Mouse (Mus musculus): ENCODE measurements at regions not wholly inside any gene's neighbourhood (a gene's known extent, or its start where the extent isn't known, plus 50 kb on each side); places are given as distances from the start of the nearest gene placed in this dataset.

GRCm38 (mm10) chr14:76658952-76659502, 102.3 kb upstream of the Serp2 start:
- H3K4me1 ChIP-seq (ENCODE audit: control insufficient read depth, insufficient read depth, low read length), result peaks cover 23% of the 10 kb centered on the region
- 64% methylated on average over 15 of the region's 15 CpGs for WGBS
- H3K27ac ChIP-seq (ENCODE audit: low read length), result no peak overlapping the region

GRCm38 (mm10) chr14:76657784-76658610, 101.3 kb upstream of the Serp2 start:
- Histone ChIP-seq H3K4me2 (ENCODE audit: low read length) (no peak overlapping the region), H3K4me1 (ENCODE audit: control insufficient read depth, insufficient read depth, low read length) (peaks cover 23% of the 10 kb centered on the region), H3K27me3 (ENCODE audit: control insufficient read depth, insufficient read depth, low read depth, low read length) (no peaks in the 10 kb centered on the region), H3K27ac (ENCODE audit: low read length) (peak overlapping the region; percentile 51; the same call in 1 of the 2 replicates), H3K9ac (ENCODE audit: low read depth, low read length) (0 out of 2 replicates have a peak overlapping the region, but pooled peaks have one; percentile 30), H3K4me3 (ENCODE audit: low read depth, low read length) (no peak overlapping the region), H3K9me3 (replicated peaks; ENCODE audit: control insufficient read depth, low read length, poor library complexity, severe bottlenecking) (no peaks in the 10 kb centered on the region), H3K36me3 (ENCODE audit: control insufficient read depth, insufficient read depth, low read length) (no peaks in the 10 kb centered on the region)
- 29% methylated on average over 9 of the region's 9 CpGs for WGBS
- ATAC-seq, result peak; percentile 65

More at GRCm38 (mm10) chr14:76658952-76659502, 102.3 kb upstream of the Serp2 start:
- H3K36me3 ChIP-seq (ENCODE audit: control insufficient read depth, insufficient read depth, low read length), result no peaks in the 10 kb centered on the region
- no peak overlapping the region for H3K4me3 ChIP-seq (ENCODE audit: low read depth, low read length)
- no peaks in the 10 kb centered on the region for H3K27me3 ChIP-seq (ENCODE audit: control insufficient read depth, insufficient read depth, low read depth, low read length)
- no peak overlapping the region for H3K4me2 ChIP-seq (ENCODE audit: low read length)
- H3K9me3 ChIP-seq (replicated peaks; ENCODE audit: control insufficient read depth, low read length, poor library complexity, severe bottlenecking), result no peaks in the 10 kb centered on the region
- no peak overlapping the region for H3K9ac ChIP-seq (ENCODE audit: low read depth, low read length)
- ATAC-seq, result no peak

- peak overlapping the region; percentile 47 for H3K27ac ChIP-seq (ENCODE audit: low read length)
- 13% methylated on average over 7 of the region's 7 CpGs for WGBS
- no peak overlapping the region; the same call in 1 of the 2 replicates for H3K9ac ChIP-seq (ENCODE audit: low read depth, low read length)
- H3K4me1 ChIP-seq (ENCODE audit: control insufficient read depth, insufficient read depth, low read length), result peaks cover 29% of the 10 kb centered on the region
- no peaks in the 10 kb centered on the region for H3K36me3 ChIP-seq (ENCODE audit: control insufficient read depth, insufficient read depth, low read length)
- H3K27me3 ChIP-seq (ENCODE audit: control insufficient read depth, insufficient read depth, low read depth, low read length), result no peaks in the 10 kb centered on the region
- H3K4me2 ChIP-seq (ENCODE audit: low read length), result no peak overlapping the region
- ATAC-seq, result peak; percentile 75
- no peaks in the 10 kb centered on the region for H3K9me3 ChIP-seq (replicated peaks; ENCODE audit: control insufficient read depth, low read length, poor library complexity, severe bottlenecking)
- H3K4me3 ChIP-seq (ENCODE audit: low read depth, low read length), result no peak overlapping the region
Observed at GRCm38 (mm10) chr14:76657375-76657774, 100.7 kb upstream of the Serp2 start.

- peak overlapping the region; percentile 25 for H3K27ac ChIP-seq (ENCODE audit: low read length)
- H3K4me2 ChIP-seq (ENCODE audit: low read length), result no peak overlapping the region
- 41% methylated on average over 9 of the region's 9 CpGs for WGBS
- ATAC-seq, result peak; percentile 82
- H3K4me3 ChIP-seq (ENCODE audit: low read depth, low read length), result no peak overlapping the region
- H3K27me3 ChIP-seq (ENCODE audit: control insufficient read depth, insufficient read depth, low read depth, low read length), result no peaks in the 10 kb centered on the region
- H3K9me3 ChIP-seq (replicated peaks; ENCODE audit: control insufficient read depth, low read length, poor library complexity, severe bottlenecking), result no peaks in the 10 kb centered on the region
- H3K36me3 ChIP-seq (ENCODE audit: control insufficient read depth, insufficient read depth, low read length), result no peaks in the 10 kb centered on the region
- peaks cover 20% of the 10 kb centered on the region for H3K4me1 ChIP-seq (ENCODE audit: control insufficient read depth, insufficient read depth, low read length)
- no peak overlapping the region for H3K9ac ChIP-seq (ENCODE audit: low read depth, low read length)
Observed at GRCm38 (mm10) chr14:76652356-76653126, 95.9 kb upstream of the Serp2 start.

- Histone ChIP-seq H3K9ac (ENCODE audit: low read depth, low read length) (no peak overlapping the region), H3K27me3 (ENCODE audit: control insufficient read depth, insufficient read depth, low read depth, low read length) (no peaks in the 10 kb centered on the region), H3K9me3 (replicated peaks; ENCODE audit: control insufficient read depth, low read length, poor library complexity, severe bottlenecking) (no peaks in the 10 kb centered on the region), H3K36me3 (ENCODE audit: control insufficient read depth, insufficient read depth, low read length) (no peaks in the 10 kb centered on the region), H3K4me1 (ENCODE audit: control insufficient read depth, insufficient read depth, low read length) (peaks cover 11% of the 10 kb centered on the region; the same call in 1 of the 2 replicates), H3K4me3 (ENCODE audit: low read depth, low read length) (no peak overlapping the region), H3K27ac (ENCODE audit: low read length) (no peak overlapping the region), H3K4me2 (ENCODE audit: low read length) (no peak overlapping the region)
- WGBS, result 97% methylated on average over 8 of the region's 8 CpGs
- ATAC-seq, result no peak
Observed at GRCm38 (mm10) chr14:76651096-76651495, 94.4 kb upstream of the Serp2 start.

GRCm38 (mm10) chr14:76649927-76650326, 93.2 kb upstream of the Serp2 start:
- no peaks in the 10 kb centered on the region for H3K27me3 ChIP-seq (ENCODE audit: control insufficient read depth, insufficient read depth, low read depth, low read length)
- H3K36me3 ChIP-seq (ENCODE audit: control insufficient read depth, insufficient read depth, low read length), result no peaks in the 10 kb centered on the region
- no peak overlapping the region for H3K9ac ChIP-seq (ENCODE audit: low read depth, low read length)
- no peak overlapping the region for H3K4me2 ChIP-seq (ENCODE audit: low read length)
- WGBS, result 94% methylated on average over 3 of the region's 3 CpGs
- no peak for ATAC-seq
- H3K9me3 ChIP-seq (replicated peaks; ENCODE audit: control insufficient read depth, low read length, poor library complexity, severe bottlenecking), result no peaks in the 10 kb centered on the region
- H3K4me3 ChIP-seq (ENCODE audit: low read depth, low read length), result no peak overlapping the region
- peaks cover 11% of the 10 kb centered on the region; the same call in 1 of the 2 replicates for H3K4me1 ChIP-seq (ENCODE audit: control insufficient read depth, insufficient read depth, low read length)
- H3K27ac ChIP-seq (ENCODE audit: low read length), result no peak overlapping the region

GRCm38 (mm10) chr14:76644716-76645115, 88.0 kb upstream of the Serp2 start:
- H3K27ac ChIP-seq (ENCODE audit: low read length), result no peak overlapping the region
- no peak overlapping the region for H3K4me2 ChIP-seq (ENCODE audit: low read length)
- no peaks in the 10 kb centered on the region for H3K27me3 ChIP-seq (ENCODE audit: control insufficient read depth, insufficient read depth, low read depth, low read length)
- H3K4me3 ChIP-seq (ENCODE audit: low read depth, low read length), result no peak overlapping the region
- ATAC-seq, result no peak
- no peaks in the 10 kb centered on the region for H3K9me3 ChIP-seq (replicated peaks; ENCODE audit: control insufficient read depth, low read length, poor library complexity, severe bottlenecking)
- no peak overlapping the region for H3K9ac ChIP-seq (ENCODE audit: low read depth, low read length)
- no peaks in the 10 kb centered on the region for H3K4me1 ChIP-seq (ENCODE audit: control insufficient read depth, insufficient read depth, low read length)
- WGBS, result 93% methylated on average over 3 of the region's 3 CpGs
- no peaks in the 10 kb centered on the region for H3K36me3 ChIP-seq (ENCODE audit: control insufficient read depth, insufficient read depth, low read length)

- Histone ChIP-seq H3K4me3 (ENCODE audit: low read depth, low read length) (no peak overlapping the region), H3K9ac (ENCODE audit: low read depth, low read length) (no peak overlapping the region), H3K4me1 (ENCODE audit: control insufficient read depth, insufficient read depth, low read length) (no peaks in the 10 kb centered on the region), H3K36me3 (ENCODE audit: control insufficient read depth, insufficient read depth, low read length) (no peaks in the 10 kb centered on the region), H3K4me2 (ENCODE audit: low read length) (no peak overlapping the region), H3K27me3 (ENCODE audit: control insufficient read depth, insufficient read depth, low read depth, low read length) (no peaks in the 10 kb centered on the region), H3K9me3 (replicated peaks; ENCODE audit: control insufficient read depth, low read length, poor library complexity, severe bottlenecking) (no peaks in the 10 kb centered on the region), H3K27ac (ENCODE audit: low read length) (no peak overlapping the region)
- ATAC-seq, result no peak
- 92% methylated on average over 4 of the region's 4 CpGs for WGBS
Observed at GRCm38 (mm10) chr14:76641752-76642529, 85.3 kb upstream of the Serp2 start.
